Mouse (Mus musculus) G1E (cell line): ENCODE data around the gene Urb1. TPM values are rescaled to one million over a fixed set of nuclear protein-coding genes. Genes with fewer than 3 reads are reported as not detected.

Experiments used
- ATAC-seq: 2 replicates; pipeline ENCODE4 v1.8.0; 2016; ENCODE audit warnings: mild to moderate bottlenecking; ENCODE audit not compliant: insufficient number of reproducible peaks, poor library complexity, low FRiP score, severe bottlenecking; ENCODE audit errors: extremely low read depth
- DNase-seq: peaks from one replicate; pipeline ENCODE4 v3.0.0; 2012; ENCODE audit warnings: low spot score
- H3K27me3 ChIP-seq: 2 replicates; pipeline ENCODE4 v1.6.1; 2012; ENCODE audit warnings: mild to moderate bottlenecking, low read length, inconsistent platforms; ENCODE audit not compliant: insufficient read depth
- H3K36me3 ChIP-seq: replicated peaks from 2 replicates; pipeline ENCODE3; 2012; ENCODE audit warnings: mild to moderate bottlenecking, inconsistent platforms
- H3K4me1 ChIP-seq: 2 replicates; pipeline ENCODE4 v1.6.1; 2012; ENCODE audit warnings: low read depth, low read length, inconsistent platforms, mixed read lengths; ENCODE audit not compliant: insufficient read depth
- H3K4me3 ChIP-seq: 2 replicates; pipeline ENCODE4 v1.5.1; 2012; ENCODE audit warnings: low read depth, mild to moderate bottlenecking, inconsistent platforms, low read length, moderate library complexity, mixed read lengths
- H3K9me3 ChIP-seq: replicated peaks from 2 replicates; pipeline ENCODE4 v1.6.1; 2012; ENCODE audit warnings: inconsistent platforms
- CTCF ChIP-seq: IDR thresholded peaks from 2 replicates; pipeline ENCODE4 v1.5.1; 2012; ENCODE audit warnings: low read depth, low read length, inconsistent platforms, mixed read lengths
- GATA1 ChIP-seq: IDR thresholded peaks from 2 replicates; pipeline ENCODE4 v1.6.1; 2012; ENCODE audit warnings: borderline replicate concordance, low read length, inconsistent platforms, mixed read lengths
- GATA2 ChIP-seq: IDR thresholded peaks from 2 replicates; pipeline ENCODE4 v1.6.1; 2012; ENCODE audit warnings: low read depth, low read length, inconsistent platforms, borderline replicate concordance
- POLR2AphosphoS5 ChIP-seq: IDR thresholded peaks from 2 replicates; pipeline ENCODE4 v1.6.1; 2012; ENCODE audit warnings: low read depth, low read length, inconsistent platforms; ENCODE audit not compliant: insufficient replicate concordance
- TAL1 ChIP-seq: conservative IDR thresholded peaks from 2 replicates; pipeline ENCODE4 v1.6.1; 2012; ENCODE audit warnings: low read depth, low read length, inconsistent platforms, mixed read lengths
- polyA plus RNA-seq: library from polyadenylated mRNA; stranded (reverse); fragments of >175 nt; gene quantifications from 2 replicates; pipeline ENCODE4 v1.2.3, GENCODE M21; 2012
- total RNA-seq, 2 experiments: library from RNA; stranded (forward) in 1 of 2; stranded (reverse) in 1 of 2; fragments of 200-1000 nt in 1 of 2; fragments of >200 nt in 1 of 2; fragmentation: Nextera tagmentation in 1 of 2; gene quantifications; 2 replicates each; pipeline ENCODE4 v1.2.3; 2014 to 2017

The Urb1 gene
- total and polyA plus RNA-seq, 3 experiments, result 9.8 to 24.2 (median 10.9) TPM

- TF ChIP-seq CTCF (no peak), TAL1 (no peak)
- Histone ChIP-seq H3K9me3 (no peaks in the 10 kb centered on the region), H3K4me1 (peaks cover 4% of the 10 kb centered on the region), H3K4me3 (no peak overlapping the region), H3K27me3 (no peaks in the 10 kb centered on the region), H3K36me3 (peaks cover 95% of the 10 kb centered on the region)
- ATAC-seq (no peak), DNase-seq (no peak)
These were observed 11.8 kb downstream of the Urb1 start for GRCm38 (mm10) chr16:90798446-90798845.

- no peak for DNase-seq
- no peaks in the 10 kb centered on the region for H3K27me3 ChIP-seq
- H3K36me3 ChIP-seq, result peaks cover 98% of the 10 kb centered on the region
These were observed 15.5 kb downstream of the Urb1 start for GRCm38 (mm10) chr16:90794708-90795107.

DNA sequence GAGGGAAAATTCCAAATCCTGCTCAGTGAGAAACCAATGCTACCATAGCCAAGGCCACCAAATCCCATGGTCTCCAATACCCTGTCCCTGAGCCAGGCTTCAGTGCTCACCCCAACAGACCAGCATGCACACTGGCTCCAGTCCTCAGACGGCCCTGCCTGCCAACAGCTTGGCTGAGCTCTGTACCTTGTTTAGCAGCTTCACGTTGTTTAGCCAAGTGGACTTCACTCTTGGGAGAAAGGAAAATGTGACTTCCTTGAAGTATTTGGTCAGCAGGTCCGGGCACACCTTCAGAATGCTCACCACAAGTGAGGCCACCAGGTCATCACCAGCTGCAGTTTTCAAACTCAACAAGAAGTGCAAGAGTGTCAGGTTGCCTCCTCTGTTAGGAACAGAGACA is 17.7 kb downstream of the Urb1 start:
- no peak for ATAC-seq
- no peak overlapping the region for H3K4me3 ChIP-seq

More at GRCm38 (mm10) chr16:90794708-90795107, 15.5 kb downstream of the Urb1 start:
- peaks cover 4% of the 10 kb centered on the region for H3K4me1 ChIP-seq
- H3K4me3 ChIP-seq, result no peak overlapping the region
- no peaks in the 10 kb centered on the region for H3K9me3 ChIP-seq
- ATAC-seq, result peak; percentile 63
- TF ChIP-seq POLR2AphosphoS5 (no peak), GATA1 (no peak), TAL1 (no peak), GATA2 (no peak), CTCF (no peak)

GRCm38 (mm10) chr16:90792066-90792465 is 18.1 kb downstream of the Urb1 start:
- Histone ChIP-seq H3K9me3 (no peaks in the 10 kb centered on the region), H3K27me3 (no peaks in the 10 kb centered on the region), H3K4me3 (no peak overlapping the region), H3K36me3 (peaks cover 99% of the 10 kb centered on the region), H3K4me1 (peaks cover 4% of the 10 kb centered on the region)
- DNase-seq, result no peak
- no peak for ATAC-seq
- TF ChIP-seq TAL1, result no peak
- no peak for TF ChIP-seq GATA1
- no peak for TF ChIP-seq CTCF
- no peak for TF ChIP-seq GATA2
- no peak for TF ChIP-seq POLR2AphosphoS5

More for the DNA sequence above, 17.7 kb downstream of the Urb1 start:
- Histone ChIP-seq H3K36me3 (peaks cover 99% of the 10 kb centered on the region), H3K4me1 (peaks cover 4% of the 10 kb centered on the region), H3K9me3 (no peaks in the 10 kb centered on the region), H3K27me3 (no peaks in the 10 kb centered on the region)
- no peak for TF ChIP-seq POLR2AphosphoS5
- TF ChIP-seq TAL1, result no peak
- no peak for TF ChIP-seq CTCF
- TF ChIP-seq GATA1, result no peak
- no peak for TF ChIP-seq GATA2
- no peak for DNase-seq

- Histone ChIP-seq H3K4me1 (peaks cover 4% of the 10 kb centered on the region), H3K4me3 (no peak overlapping the region), H3K9me3 (no peaks in the 10 kb centered on the region), H3K27me3 (no peaks in the 10 kb centered on the region), H3K36me3 (peaks cover 99% of the 10 kb centered on the region)
- TF ChIP-seq TAL1 (no peak), GATA2 (no peak), POLR2AphosphoS5 (no peak), CTCF (no peak), GATA1 (no peak)
- DNase-seq (no peak), ATAC-seq (no peak)
These were observed 19.3 kb downstream of the Urb1 start for GRCm38 (mm10) chr16:90790946-90791345.

- no peaks in the 10 kb centered on the region for H3K4me1 ChIP-seq
- H3K4me3 ChIP-seq, result no peak overlapping the region
- TF ChIP-seq GATA2 (no peak), TAL1 (no peak), GATA1 (no peak), POLR2AphosphoS5 (no peak), CTCF (no peak)
- H3K36me3 ChIP-seq, result peaks cover 100% of the 10 kb centered on the region
- no peaks in the 10 kb centered on the region for H3K9me3 ChIP-seq
- no peak for DNase-seq
- ATAC-seq, result no peak
- no peaks in the 10 kb centered on the region for H3K27me3 ChIP-seq
These were observed 21.6 kb downstream of the Urb1 start for GRCm38 (mm10) chr16:90788580-90788979.
